Mouse (Mus musculus) liver, adult 2 months (tissue): ENCODE measurements at regions not wholly inside any gene's neighbourhood (a gene's known extent, or its start where the extent isn't known, plus 50 kb on each side); places are given as distances from the start of the nearest gene placed in this dataset.

Source experiments
- CTCF ChIP-seq: fragments of 200-500 bp; IDR thresholded peaks from 2 replicates; pipeline ENCODE4 v1.5.1; 2011; ENCODE audit warnings: low read depth, low read length, control low read depth
- POLR2A ChIP-seq: fragments of 200-500 bp; IDR thresholded peaks from 2 replicates; pipeline ENCODE4 v1.6.1; 2011; ENCODE audit warnings: low read length, control low read depth; ENCODE audit not compliant: insufficient read depth; ENCODE audit errors: extremely low read depth

DNA sequence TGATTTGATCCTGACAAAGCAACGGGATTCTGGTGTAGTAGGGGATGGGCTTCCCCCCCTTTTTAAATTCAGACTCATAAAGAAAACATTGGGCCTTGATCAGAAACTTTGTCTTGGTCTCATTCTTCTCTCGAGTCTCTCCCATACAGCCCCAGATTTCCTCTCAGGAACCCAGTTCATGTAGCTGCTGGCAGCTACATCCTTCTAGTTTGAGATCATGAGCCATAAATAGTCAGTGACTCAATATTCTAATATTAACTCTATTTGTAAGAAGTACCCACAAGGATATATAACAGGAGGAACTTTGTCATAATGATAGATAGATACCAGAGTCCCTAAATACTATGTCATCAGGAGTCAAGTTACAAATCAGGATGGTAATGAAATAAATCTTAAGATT lies 79.3 kb upstream of the Crygf start:
- TF ChIP-seq CTCF (no peak), POLR2A (no peak)
